Mouse (Mus musculus) limb, embryonic 14.5 days (tissue): ENCODE measurements around the gene Pygm. TPM values are rescaled to one million over a fixed set of nuclear protein-coding genes. Genes with fewer than 3 reads are reported as not detected.

Experiments used
- ATAC-seq: fragments of 200-750 bp; cut with Nextera tagmentation; 2 replicates; pipeline ENCODE4 v1.8.0; 2017; ENCODE audit warnings: low read depth, moderate number of reproducible peaks, moderate TSS enrichment; ENCODE audit not compliant: low FRiP score
- DNase-seq: peaks from one replicate; pipeline ENCODE4 v3.0.0-alpha.2; 2015; ENCODE audit warnings: low spot score
- H3K27ac ChIP-seq: fragments of 300-500 bp; sonication (generic); replicated peaks from 2 replicates; pipeline ENCODE4 v1.5.1; 2014; ENCODE audit warnings: low read depth, mild to moderate bottlenecking, low read length, moderate library complexity, mixed read lengths
- H3K27me3 ChIP-seq: fragments of 300-500 bp; sonication (generic); 2 replicates; pipeline ENCODE4 v1.6.1; 2014; ENCODE audit warnings: low read length, mixed read lengths; ENCODE audit not compliant: control insufficient read depth, insufficient read depth
- H3K36me3 ChIP-seq: fragments of 300-500 bp; sonication (generic); 2 replicates; pipeline ENCODE4 v1.6.1; 2014; ENCODE audit warnings: mild to moderate bottlenecking, low read length, moderate library complexity, mixed read lengths; ENCODE audit not compliant: control insufficient read depth, insufficient read depth
- H3K4me1 ChIP-seq: fragments of 300-500 bp; sonication (generic); 2 replicates; pipeline ENCODE4 v1.6.1; 2014; ENCODE audit warnings: antibody characterized with exemption, low read length, mixed read lengths; ENCODE audit not compliant: control insufficient read depth, insufficient read depth
- H3K4me2 ChIP-seq: fragments of 300-500 bp; sonication (generic); replicated peaks from 2 replicates; pipeline ENCODE4 v1.6.1; 2014; ENCODE audit warnings: low read depth, mild to moderate bottlenecking, low read length, moderate library complexity; ENCODE audit not compliant: severe bottlenecking
- H3K4me3 ChIP-seq: fragments of 300-500 bp; sonication (generic); replicated peaks from 2 replicates; pipeline ENCODE4 v1.5.1; 2014; ENCODE audit warnings: low read length
- H3K9ac ChIP-seq: fragments of 300-500 bp; sonication (generic); 2 replicates; pipeline ENCODE4 v1.6.1; 2014; ENCODE audit warnings: mild to moderate bottlenecking, low read depth, low read length, moderate library complexity; ENCODE audit not compliant: severe bottlenecking
- H3K9me3 ChIP-seq: fragments of 300-500 bp; sonication (generic); 2 replicates; pipeline ENCODE4 v1.6.1; 2016; ENCODE audit warnings: low read length; ENCODE audit not compliant: control insufficient read depth
- POLR2A ChIP-seq: fragments of 200-500 bp; IDR thresholded peaks from 2 replicates; pipeline ENCODE4 v1.8.0; 2012; ENCODE audit warnings: inconsistent platforms, mild to moderate bottlenecking, moderate library complexity, borderline replicate concordance; ENCODE audit not compliant: insufficient read depth, insufficient read length; ENCODE audit errors: extremely low read depth
- WGBS: fragments of 180-500 bp; shearing (Covaris S2); extraction: QIAGEN DNeasy Blood & Tissue Kit; methylation state at CpG from one replicate; pipeline ENCODE4 v1.1.7; 2014; 5-methylcytosine and 5-hydroxymethylcytosine counted together
- polyA plus RNA-seq, 2 experiments: library from polyadenylated mRNA; depleted of rRNA in 1 of 2; stranded (reverse) in 1 of 2; unstranded in 1 of 2; fragments of >200 nt; fragmentation: Nextera tagmentation in 1 of 2; extraction: Ambion mirVana in 1 of 2; gene quantifications; 2 replicates each; pipeline versions ENCODE4 v1.2.1 to v1.2.3; 2012 to 2014

The Pygm gene
- polyA plus RNA-seq, 2 experiments: 22.8 to 23.9 TPM

GRCm38 (mm10) chr19:6407109-6407508 is 22.9 kb downstream of the Pygm start:
- TF ChIP-seq POLR2A: no peak
- WGBS: 79% methylated on average over 8 of the region's 8 CpGs
- H3K4me3 ChIP-seq: no peak overlapping the region
- ATAC-seq (no peak), DNase-seq (no peak)
- H3K4me2 ChIP-seq: no peak overlapping the region
- H3K9me3 ChIP-seq: no peaks in the 10 kb centered on the region
- no peaks in the 10 kb centered on the region for H3K36me3 ChIP-seq
- H3K4me1 ChIP-seq: no peaks in the 10 kb centered on the region
- no peak overlapping the region for H3K9ac ChIP-seq
- H3K27ac ChIP-seq: no peak overlapping the region
- H3K27me3 ChIP-seq: peaks cover 3% of the 10 kb centered on the region

GRCm38 (mm10) chr19:6407816-6408510 is 23.8 kb downstream of the Pygm start:
- Histone ChIP-seq H3K27me3 (no peaks in the 10 kb centered on the region; the same call in 1 of the 2 replicates), H3K9ac (no peak overlapping the region), H3K27ac (no peak overlapping the region), H3K4me3 (no peak overlapping the region), H3K9me3 (no peaks in the 10 kb centered on the region), H3K4me1 (no peaks in the 10 kb centered on the region), H3K36me3 (no peaks in the 10 kb centered on the region), H3K4me2 (no peak overlapping the region)
- DNase-seq (no peak), ATAC-seq (no peak)
- no peak for TF ChIP-seq POLR2A
- 57% methylated on average over 16 of the region's 16 CpGs for whole genome bisulfite sequencing

GRCm38 (mm10) chr19:6408749-6409148 is 24.6 kb downstream of the Pygm start:
- Histone ChIP-seq H3K27me3 (no peaks in the 10 kb centered on the region), H3K4me3 (no peak overlapping the region), H3K36me3 (no peaks in the 10 kb centered on the region), H3K27ac (no peak overlapping the region), H3K9ac (no peak overlapping the region), H3K4me1 (no peaks in the 10 kb centered on the region), H3K4me2 (no peak overlapping the region), H3K9me3 (no peaks in the 10 kb centered on the region)
- TF ChIP-seq POLR2A: no peak
- ATAC-seq: no peak
- WGBS: 74% methylated on average over 8 of the region's 8 CpGs
- DNase-seq: no peak

GRCm38 (mm10) chr19:6409176-6409575 is 25.0 kb downstream of the Pygm start:
- Histone ChIP-seq H3K9me3 (no peaks in the 10 kb centered on the region), H3K36me3 (no peaks in the 10 kb centered on the region), H3K27ac (no peak overlapping the region), H3K4me1 (no peaks in the 10 kb centered on the region), H3K9ac (no peak overlapping the region), H3K4me2 (no peak overlapping the region), H3K27me3 (no peaks in the 10 kb centered on the region), H3K4me3 (no peak overlapping the region)
- 73% methylated on average over 5 of the region's 5 CpGs for WGBS
- ATAC-seq (no peak), DNase-seq (no peak)
- TF ChIP-seq POLR2A: no peak

GRCm38 (mm10) chr19:6409936-6410335 is 25.7 kb downstream of the Pygm start:
- no peak overlapping the region for H3K9ac ChIP-seq
- H3K36me3 ChIP-seq: no peaks in the 10 kb centered on the region
- WGBS: 83% methylated on average over 5 of the region's 5 CpGs
- no peaks in the 10 kb centered on the region for H3K4me1 ChIP-seq
- H3K4me3 ChIP-seq: no peak overlapping the region
- no peaks in the 10 kb centered on the region for H3K9me3 ChIP-seq
- H3K27ac ChIP-seq: no peak overlapping the region
- TF ChIP-seq POLR2A: no peak
- DNase-seq: no peak
- no peaks in the 10 kb centered on the region for H3K27me3 ChIP-seq
- ATAC-seq: no peak
- H3K4me2 ChIP-seq: no peak overlapping the region
